Mouse (Mus musculus): ENCODE results near the gene Pmm1.

- TF ChIP-seq CTCF (IDR thresholded peaks at IDR 0.05; ENCODE audit: low read depth): peak; percentile 95
- no peak for TF ChIP-seq EP300 (IDR thresholded peaks at IDR 0.05; ENCODE audit: low read depth)
These were observed 4.3 kb downstream of the Pmm1 start for GRCm38 (mm10) chr15:81956457-81956856.
